Mouse (Mus musculus) embryo, embryonic 11 days (tissue): ENCODE results near the gene Usp24.

ENCODE experiments used
- DNase-seq: peaks from one replicate; pipeline ENCODE4 v3.0.0-alpha.2; 2015

The Usp24 gene

GRCm38 (mm10) chr4:106315921-106316350 lies at the start of gene Usp24:
TSS of gene Usp24 (plus strand) at chr4:106316213.
- peak; percentile 85 for DNase-seq

DNA sequence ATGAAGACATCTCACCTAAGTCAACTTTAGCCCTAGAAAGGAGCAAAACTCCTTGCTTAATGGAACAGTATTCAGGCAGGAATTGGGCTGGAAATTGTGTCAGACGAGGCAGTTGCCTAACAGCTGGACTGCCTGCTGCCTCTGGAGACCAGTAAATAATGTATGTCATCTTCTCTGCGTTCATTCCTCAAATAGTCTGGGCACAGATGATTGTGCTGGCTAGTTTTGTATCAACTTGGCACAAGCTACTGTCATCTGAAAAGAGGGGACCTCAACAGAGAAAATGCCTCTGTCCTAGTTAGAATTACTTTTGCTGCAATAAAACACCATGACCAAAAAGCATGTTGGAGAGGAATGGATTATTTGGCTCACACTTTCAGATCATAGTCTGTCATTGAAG lies 39.1 kb upstream of the Usp24 start:
- no peak for DNase-seq

GRCm38 (mm10) chr4:106279177-106279576 lies 36.8 kb upstream of the Usp24 start:
- DNase-seq = no peak

DNA sequence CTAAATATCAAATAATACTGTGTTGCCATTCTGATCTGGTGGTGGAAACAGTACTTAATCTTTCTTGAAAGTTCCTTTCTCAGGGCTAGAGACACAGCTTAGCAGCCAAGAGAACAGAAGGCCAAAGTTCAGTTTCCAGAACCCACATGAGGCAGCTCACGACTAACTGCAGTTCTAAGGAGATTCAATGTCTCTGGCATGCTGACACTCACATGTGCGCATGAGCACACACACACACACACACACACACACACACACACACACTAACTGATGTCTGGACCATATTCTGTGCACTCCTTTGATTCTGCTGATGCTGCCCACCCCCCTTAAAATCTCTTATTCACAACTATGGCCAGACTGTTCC lies 34.9 kb upstream of the Usp24 start:
- DNase-seq = no peak

DNA sequence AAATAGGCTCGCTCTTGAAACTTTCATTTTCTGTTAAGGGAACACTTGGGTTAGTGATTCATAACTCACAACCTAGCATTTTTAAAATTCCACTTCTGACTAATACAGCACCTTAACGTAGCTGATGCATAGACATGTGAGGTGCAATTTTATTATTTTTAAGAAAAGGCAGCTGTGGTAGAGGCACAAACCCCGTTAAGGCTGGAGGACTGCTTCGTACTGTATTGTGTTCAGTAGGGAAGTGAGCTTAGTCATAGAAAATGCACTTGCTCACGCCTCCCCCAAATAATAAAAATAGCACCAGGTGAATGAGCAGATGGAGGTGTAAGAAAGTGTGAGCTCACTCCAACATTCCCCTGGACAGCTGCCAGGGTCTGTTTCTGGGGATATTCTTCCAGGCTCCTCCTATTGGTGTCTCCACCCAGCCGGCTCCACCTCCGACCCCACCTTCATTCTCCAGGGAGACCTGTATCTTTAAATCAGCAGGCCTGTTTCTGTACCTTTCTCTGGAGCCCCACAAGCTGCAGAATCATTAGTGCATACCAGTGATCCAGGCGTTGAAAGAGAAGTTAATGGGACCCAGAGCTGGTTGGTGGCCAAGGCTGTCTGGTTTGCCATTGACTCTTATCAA lies 34.4 kb upstream of the Usp24 start:
- DNase-seq = no peak

- DNase-seq = no peak
These were observed 33.9 kb upstream of the Usp24 start for GRCm38 (mm10) chr4:106282123-106282510.

DNA sequence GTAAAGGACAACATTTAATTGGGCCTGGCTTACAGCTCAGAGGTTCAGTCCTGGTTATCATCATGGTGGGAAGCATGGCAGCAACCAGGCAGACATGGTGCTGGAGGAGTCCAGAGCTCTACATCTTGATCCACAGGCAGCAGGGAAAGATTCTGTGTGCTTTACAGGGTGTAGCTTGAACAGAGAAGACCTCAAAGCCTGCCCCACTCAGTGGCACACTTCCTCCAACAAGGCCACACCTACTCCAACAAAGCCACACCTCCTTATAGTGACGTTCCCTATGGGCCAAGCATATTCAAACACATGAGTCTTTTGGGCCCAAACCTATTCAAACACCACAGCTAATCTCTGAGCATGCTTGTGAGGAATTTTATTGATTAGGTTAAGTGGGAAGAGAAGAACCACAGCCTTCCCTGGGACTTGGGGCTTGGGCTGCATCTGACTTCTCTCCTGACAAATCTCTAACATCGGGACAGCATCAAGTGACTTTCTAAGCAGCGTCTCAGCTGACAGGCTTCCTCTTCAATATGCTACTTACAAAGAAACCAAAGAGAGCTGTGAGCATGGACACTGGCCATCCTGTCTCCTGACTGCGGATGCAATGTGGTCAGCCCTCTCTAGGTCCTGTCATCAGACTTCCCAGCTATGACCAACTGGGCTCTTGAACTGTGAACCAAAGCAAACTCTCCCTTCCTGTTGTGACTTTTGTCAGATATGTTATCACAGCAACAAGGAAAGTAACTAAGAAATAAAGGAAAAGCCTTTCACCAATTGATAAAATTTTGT lies 28.9 kb upstream of the Usp24 start:
- no peak for DNase-seq

DNA sequence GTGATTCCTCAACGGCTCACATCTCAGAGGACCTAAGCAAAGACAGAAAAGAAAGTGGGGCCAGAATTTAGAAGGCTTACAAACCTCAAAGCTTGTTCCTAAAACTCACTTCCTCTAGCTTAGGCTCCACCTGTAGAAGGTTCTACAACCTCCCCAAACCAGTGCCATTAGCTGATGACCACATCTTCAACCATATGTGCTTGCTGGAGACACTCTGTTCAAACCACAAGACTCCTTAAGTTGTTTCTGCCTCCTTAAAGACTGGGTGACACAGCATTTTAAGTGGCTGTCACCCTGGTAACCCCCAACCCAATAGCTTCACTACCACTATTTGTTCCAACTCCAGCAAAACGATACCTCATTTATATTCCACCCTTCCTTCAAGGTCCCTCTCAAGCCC lies 25.8 kb upstream of the Usp24 start:
- no peak for DNase-seq

- DNase-seq = no peak
These were observed 23.2 kb upstream of the Usp24 start for GRCm38 (mm10) chr4:106292823-106293222.

GRCm38 (mm10) chr4:106293378-106294090 lies 22.5 kb upstream of the Usp24 start:
- DNase-seq = no peak

GRCm38 (mm10) chr4:106295696-106296095 lies 20.3 kb upstream of the Usp24 start:
- peak; percentile 24 for DNase-seq

DNA sequence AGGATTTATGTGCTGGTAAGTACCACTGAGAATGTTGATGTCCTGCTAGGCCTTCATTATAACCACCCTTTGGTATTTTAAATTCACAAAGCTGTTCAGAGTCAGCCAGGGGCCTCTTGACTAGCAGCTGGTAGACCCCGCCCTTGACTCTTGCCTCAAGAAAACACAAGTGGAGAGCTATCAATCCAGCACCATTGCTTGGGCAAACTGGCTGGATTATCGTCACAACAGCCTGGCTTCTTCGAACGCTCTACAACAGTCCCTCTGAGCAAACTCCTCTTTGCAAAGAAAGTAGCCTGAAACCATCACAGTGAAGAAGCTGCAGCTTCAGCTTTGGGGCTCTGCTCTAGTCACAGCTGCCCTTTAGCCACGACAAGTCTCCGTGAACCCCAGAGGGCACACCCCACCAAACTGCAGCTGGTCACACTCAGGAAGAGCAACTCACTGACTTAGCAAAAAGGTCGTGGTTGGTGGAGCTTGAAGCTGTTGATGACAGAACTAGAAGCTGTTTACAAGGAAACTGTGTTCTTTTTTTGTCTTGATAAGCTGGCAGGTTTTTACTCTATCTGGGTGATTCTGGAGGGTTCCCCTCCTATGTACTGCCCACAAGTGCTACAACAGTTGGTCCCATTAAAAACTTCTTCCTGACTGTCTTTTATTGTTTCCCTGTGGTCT lies 19.5 kb upstream of the Usp24 start:
- no peak for DNase-seq

GRCm38 (mm10) chr4:106301346-106301745 lies 14.7 kb upstream of the Usp24 start:
- DNase-seq = no peak

DNA sequence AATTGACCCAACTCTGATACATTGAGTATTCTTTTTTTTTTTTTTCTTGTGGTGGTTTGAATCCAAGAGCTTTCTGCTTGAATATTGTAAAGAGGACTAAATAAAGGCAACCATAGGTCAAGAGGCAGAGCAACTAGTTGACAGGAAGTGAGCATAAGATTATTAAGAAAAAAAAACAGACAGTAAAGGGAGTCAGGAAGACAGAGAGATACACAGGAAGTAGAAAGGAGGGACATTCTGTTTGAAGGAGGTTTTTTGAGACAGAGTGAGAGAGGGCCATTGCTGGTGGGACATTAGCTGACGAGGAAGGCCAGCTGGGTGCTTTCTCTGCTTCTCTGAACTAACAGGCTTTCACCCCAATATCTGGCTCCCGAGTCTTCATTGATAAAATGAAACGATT lies 7.9 kb upstream of the Usp24 start:
- no peak for DNase-seq

GRCm38 (mm10) chr4:106312651-106313050 lies 3.4 kb upstream of the Usp24 start:
- no peak for DNase-seq

GRCm38 (mm10) chr4:106313070-106313469 lies 2.9 kb upstream of the Usp24 start:
- DNase-seq = no peak

DNA sequence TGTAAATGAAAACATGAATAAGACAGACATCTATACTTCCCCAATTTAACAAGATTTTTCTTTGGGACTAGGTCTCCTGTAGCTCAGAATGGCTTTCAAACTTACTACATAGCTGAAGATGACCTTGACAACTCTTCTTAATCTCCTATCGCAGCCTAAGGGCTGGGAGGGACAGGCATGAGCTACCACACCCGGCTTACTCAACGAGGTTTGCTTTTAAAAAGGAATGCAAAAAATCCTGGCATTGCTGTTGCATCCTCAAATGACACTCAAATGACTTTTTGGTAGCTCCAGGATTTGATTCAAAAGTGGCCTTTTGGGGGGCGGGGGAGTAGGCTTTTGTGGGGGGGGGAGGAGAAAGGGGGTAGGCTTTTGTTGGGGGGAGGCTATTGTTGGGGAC lies 2.1 kb upstream of the Usp24 start:
- DNase-seq = no peak

GRCm38 (mm10) chr4:106314291-106314690 lies 1.7 kb upstream of the Usp24 start:
- DNase-seq = no peak

GRCm38 (mm10) chr4:106316351-106317178 lies 552 bp downstream of the Usp24 start:
- DNase-seq = peak; percentile 71

DNA sequence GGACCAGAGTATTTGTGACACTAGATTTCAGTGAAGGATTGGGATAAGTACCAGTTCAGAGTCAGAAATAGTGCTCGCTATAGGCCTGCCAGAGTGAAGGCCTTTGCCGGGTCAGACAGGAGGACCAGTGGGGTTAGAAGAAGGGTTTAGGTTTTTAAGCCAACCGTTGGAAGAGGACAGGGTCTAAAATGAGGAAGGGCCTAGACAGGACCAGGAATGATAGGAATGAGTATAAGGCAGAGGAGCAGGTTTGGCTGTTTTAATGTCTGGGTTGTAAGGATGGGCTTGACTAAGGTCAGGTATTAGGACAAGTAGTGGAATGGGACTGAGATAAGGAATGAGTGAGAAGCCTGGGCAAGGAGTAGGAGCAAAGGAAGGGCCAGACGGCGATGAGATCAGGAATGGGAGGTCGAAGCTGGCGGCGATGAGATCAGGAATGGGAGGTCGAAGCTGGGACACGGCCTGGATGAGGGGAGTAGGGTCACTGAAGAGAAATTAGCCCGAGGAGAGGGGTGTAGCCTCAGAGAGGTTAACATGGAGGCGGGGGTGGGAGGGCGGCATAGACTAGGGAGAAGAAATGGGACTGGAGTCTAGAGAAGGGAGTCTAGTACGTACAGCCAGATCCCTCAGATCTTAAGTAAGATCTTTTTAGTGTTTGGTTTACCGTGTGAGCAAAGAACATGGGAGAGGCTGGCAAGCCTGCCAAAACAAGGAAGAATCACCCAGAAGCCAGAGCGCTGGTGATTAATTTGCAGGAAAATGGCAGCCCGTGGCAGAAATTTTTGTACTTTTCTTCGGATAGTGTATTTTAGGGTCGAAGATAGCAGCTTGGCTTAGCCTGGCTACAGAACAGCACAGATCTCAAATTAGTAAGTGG lies 1.4 kb downstream of the Usp24 start:
- DNase-seq = peak; percentile 31

GRCm38 (mm10) chr4:106318208-106318607 lies 2.2 kb downstream of the Usp24 start:
- DNase-seq = no peak
